Mouse (Mus musculus) lung, postnatal 0 days (tissue): ENCODE measurements at regions not wholly inside any gene's neighbourhood (a gene's known extent, or its start where the extent isn't known, plus 50 kb on each side); places are given as distances from the start of the nearest gene placed in this dataset.

ENCODE experiments used
- CTCF ChIP-seq: IDR thresholded peaks from 2 replicates; pipeline ENCODE4 v1.5.1; 2016; ENCODE audit warnings: antibody characterized with exemption, mild to moderate bottlenecking
- EP300 ChIP-seq: IDR thresholded peaks from 2 replicates; pipeline ENCODE4 v1.6.1; 2016; ENCODE audit warnings: antibody characterized with exemption, mild to moderate bottlenecking, control low read depth

GRCm38 (mm10) chr5:52979458-52979857 lies 58.4 kb upstream of the Slc34a2 start:
- TF ChIP-seq CTCF (no peak), EP300 (no peak)
